Mouse (Mus musculus) G1E (cell line): ENCODE measurements at regions not wholly inside any gene's neighbourhood (a gene's known extent, or its start where the extent isn't known, plus 50 kb on each side); places are given as distances from the start of the nearest gene placed in this dataset.
"Not testable (repeated sequence)": the region's sequence is repeated elsewhere in the genome, so short reads cannot be mapped to it uniquely, and the experiment has no call there.

Experiments used
- ATAC-seq: 2 replicates; pipeline ENCODE4 v1.8.0; 2016; ENCODE audit warnings: mild to moderate bottlenecking; ENCODE audit not compliant: insufficient number of reproducible peaks, poor library complexity, low FRiP score, severe bottlenecking; ENCODE audit errors: extremely low read depth
- DNase-seq: peaks from one replicate; pipeline ENCODE4 v3.0.0; 2012; ENCODE audit warnings: low spot score
- H3K27me3 ChIP-seq: 2 replicates; pipeline ENCODE4 v1.6.1; 2012; ENCODE audit warnings: mild to moderate bottlenecking, low read length, inconsistent platforms; ENCODE audit not compliant: insufficient read depth
- H3K36me3 ChIP-seq: replicated peaks from 2 replicates; pipeline ENCODE3; 2012; ENCODE audit warnings: mild to moderate bottlenecking, inconsistent platforms
- H3K4me1 ChIP-seq: 2 replicates; pipeline ENCODE4 v1.6.1; 2012; ENCODE audit warnings: low read depth, low read length, inconsistent platforms, mixed read lengths; ENCODE audit not compliant: insufficient read depth
- H3K4me3 ChIP-seq: 2 replicates; pipeline ENCODE4 v1.5.1; 2012; ENCODE audit warnings: low read depth, mild to moderate bottlenecking, inconsistent platforms, low read length, moderate library complexity, mixed read lengths
- H3K9me3 ChIP-seq: replicated peaks from 2 replicates; pipeline ENCODE4 v1.6.1; 2012; ENCODE audit warnings: inconsistent platforms
- CTCF ChIP-seq: IDR thresholded peaks from 2 replicates; pipeline ENCODE4 v1.5.1; 2012; ENCODE audit warnings: low read depth, low read length, inconsistent platforms, mixed read lengths
- GATA1 ChIP-seq: IDR thresholded peaks from 2 replicates; pipeline ENCODE4 v1.6.1; 2012; ENCODE audit warnings: borderline replicate concordance, low read length, inconsistent platforms, mixed read lengths
- GATA2 ChIP-seq: IDR thresholded peaks from 2 replicates; pipeline ENCODE4 v1.6.1; 2012; ENCODE audit warnings: low read depth, low read length, inconsistent platforms, borderline replicate concordance
- POLR2AphosphoS5 ChIP-seq: IDR thresholded peaks from 2 replicates; pipeline ENCODE4 v1.6.1; 2012; ENCODE audit warnings: low read depth, low read length, inconsistent platforms; ENCODE audit not compliant: insufficient replicate concordance
- TAL1 ChIP-seq: conservative IDR thresholded peaks from 2 replicates; pipeline ENCODE4 v1.6.1; 2012; ENCODE audit warnings: low read depth, low read length, inconsistent platforms, mixed read lengths

GRCm38 (mm10) chr8:126872574-126872973, 73.1 kb downstream of the Tomm20 start:
- ATAC-seq, result no peak
- Histone ChIP-seq H3K4me1 (peaks cover 23% of the 10 kb centered on the region), H3K9me3 (peaks cover 5% of the 10 kb centered on the region; the same call in 1 of the 2 replicates)

GRCm38 (mm10) chr8:126872133-126872532, 73.5 kb downstream of the Tomm20 start:
- Histone ChIP-seq H3K27me3 (peaks cover 8% of the 10 kb centered on the region; the same call in 1 of the 2 replicates), H3K4me1 (peaks cover 27% of the 10 kb centered on the region), H3K36me3 (no peaks in the 10 kb centered on the region), H3K4me3 (no peak overlapping the region), H3K9me3 (peaks cover 5% of the 10 kb centered on the region; the same call in 1 of the 2 replicates)
- DNase-seq (no peak), ATAC-seq (no peak)
- no peak for TF ChIP-seq CTCF
- no peak for TF ChIP-seq POLR2AphosphoS5
- TF ChIP-seq GATA2, result no peak
- TF ChIP-seq TAL1, result no peak
- TF ChIP-seq GATA1, result no peak

More at GRCm38 (mm10) chr8:126872574-126872973, 73.1 kb downstream of the Tomm20 start:
- no peak for DNase-seq
- H3K27me3 ChIP-seq, result peaks cover 8% of the 10 kb centered on the region; the same call in 1 of the 2 replicates
- no peak overlapping the region for H3K4me3 ChIP-seq
- H3K36me3 ChIP-seq, result no peaks in the 10 kb centered on the region
- TF ChIP-seq GATA2 (no peak), CTCF (no peak), GATA1 (no peak), POLR2AphosphoS5 (no peak), TAL1 (no peak)

GRCm38 (mm10) chr8:126869464-126869850, 76.2 kb downstream of the Tomm20 start:
- no peak overlapping the region for H3K4me3 ChIP-seq
- no peaks in the 10 kb centered on the region for H3K36me3 ChIP-seq
- H3K27me3 ChIP-seq, result peaks cover 2% of the 10 kb centered on the region; the same call in 1 of the 2 replicates
- DNase-seq (no peak), ATAC-seq (no peak)
- TF ChIP-seq CTCF, result no peak
- H3K9me3 ChIP-seq, result peaks cover 3% of the 10 kb centered on the region; the same call in 1 of the 2 replicates
- peaks cover 30% of the 10 kb centered on the region for H3K4me1 ChIP-seq

- Histone ChIP-seq H3K36me3 (no peaks in the 10 kb centered on the region), H3K4me3 (no peak overlapping the region), H3K9me3 (no peaks in the 10 kb centered on the region), H3K4me1 (peaks cover 35% of the 10 kb centered on the region), H3K27me3 (peaks cover 2% of the 10 kb centered on the region; the same call in 1 of the 2 replicates)
- DNase-seq, result no peak
- ATAC-seq, result no peak
- TF ChIP-seq GATA2 (no peak), GATA1 (no peak), TAL1 (no peak), CTCF (no peak), POLR2AphosphoS5 (no peak)
Measured at GRCm38 (mm10) chr8:126868831-126869463, 76.7 kb downstream of the Tomm20 start.

GRCm38 (mm10) chr8:126867121-126867988, 78.3 kb downstream of the Tomm20 start:
- no peak overlapping the region for H3K4me3 ChIP-seq
- H3K4me1 ChIP-seq, result peaks cover 47% of the 10 kb centered on the region
- ATAC-seq (no peak), DNase-seq (no peak)
- peaks cover 2% of the 10 kb centered on the region; the same call in 1 of the 2 replicates for H3K27me3 ChIP-seq
- H3K36me3 ChIP-seq, result no peaks in the 10 kb centered on the region
- no peaks in the 10 kb centered on the region for H3K9me3 ChIP-seq
- TF ChIP-seq GATA2, result no peak
- no peak for TF ChIP-seq POLR2AphosphoS5
- no peak for TF ChIP-seq GATA1
- TF ChIP-seq CTCF, result no peak
- TF ChIP-seq TAL1, result no peak

GRCm38 (mm10) chr8:126864314-126864948, 81.2 kb downstream of the Tomm20 start:
- Histone ChIP-seq H3K4me3 (no peak overlapping the region), H3K36me3 (no peaks in the 10 kb centered on the region), H3K4me1 (peaks cover 69% of the 10 kb centered on the region), H3K27me3 (no peaks in the 10 kb centered on the region), H3K9me3 (peaks cover 4% of the 10 kb centered on the region; the same call in 1 of the 2 replicates)
- TF ChIP-seq TAL1, result no peak
- TF ChIP-seq CTCF, result no peak
- TF ChIP-seq POLR2AphosphoS5, result no peak
- no peak for TF ChIP-seq GATA1
- no peak for DNase-seq
- no peak for ATAC-seq

- H3K9me3 ChIP-seq, H3K4me3 ChIP-seq, ATAC-seq, H3K27me3 ChIP-seq, H3K36me3 ChIP-seq, DNase-seq: not testable (repeated sequence)
- H3K4me1 ChIP-seq, result peaks cover 70% of the 10 kb centered on the region
Measured at GRCm38 (mm10) chr8:126863661-126864060, 82.0 kb downstream of the Tomm20 start.
